Mouse (Mus musculus): ENCODE data around the gene Tab1. TPM values are rescaled to one million over a fixed set of nuclear protein-coding genes. Genes with fewer than 3 reads are reported as not detected.

The Tab1 gene
- total RNA-seq (2021) = 10 to 100 TPM; 29.7 to 31.4 TPM
- long read RNA-seq, experiment 1, transcript Tab1-201 (11 exons, 2,964 nt) = major isoform, 46 of 63 reads
- long read RNA-seq, experiment 1, partial matches to known transcripts = 5 of 63 reads
- long read RNA-seq, experiment 1, other reads (novel, unspliced or antisense) = 12 of 63 reads
- long read RNA-seq, experiment 2, transcript Tab1-201 (11 exons, 2,964 nt) = major isoform, 35 of 53 reads
- long read RNA-seq, experiment 2, partial matches to known transcripts = 9 of 53 reads
- long read RNA-seq, experiment 2, other reads (novel, unspliced or antisense) = 9 of 53 reads

- DNase-seq (ENCODE audit: low spot score in 2 of 2) = peak; percentile 92 to 96
These were observed at the start of gene Tab1 for GRCm38 (mm10) chr15:80132993-80133586. Gene Tab1, plus strand, starts transcription at chr15:80133127.

GRCm38 (mm10) chr15:80083276-80083731 lies 49.6 kb upstream of the Tab1 start:
- peak; percentile 98 to 99 for DNase-seq (ENCODE audit: low spot score in 2 of 2)

- no peak for DNase-seq (ENCODE audit: low spot score in 2 of 2)
These were observed 49.2 kb upstream of the Tab1 start for GRCm38 (mm10) chr15:80083740-80084139.

DNA sequence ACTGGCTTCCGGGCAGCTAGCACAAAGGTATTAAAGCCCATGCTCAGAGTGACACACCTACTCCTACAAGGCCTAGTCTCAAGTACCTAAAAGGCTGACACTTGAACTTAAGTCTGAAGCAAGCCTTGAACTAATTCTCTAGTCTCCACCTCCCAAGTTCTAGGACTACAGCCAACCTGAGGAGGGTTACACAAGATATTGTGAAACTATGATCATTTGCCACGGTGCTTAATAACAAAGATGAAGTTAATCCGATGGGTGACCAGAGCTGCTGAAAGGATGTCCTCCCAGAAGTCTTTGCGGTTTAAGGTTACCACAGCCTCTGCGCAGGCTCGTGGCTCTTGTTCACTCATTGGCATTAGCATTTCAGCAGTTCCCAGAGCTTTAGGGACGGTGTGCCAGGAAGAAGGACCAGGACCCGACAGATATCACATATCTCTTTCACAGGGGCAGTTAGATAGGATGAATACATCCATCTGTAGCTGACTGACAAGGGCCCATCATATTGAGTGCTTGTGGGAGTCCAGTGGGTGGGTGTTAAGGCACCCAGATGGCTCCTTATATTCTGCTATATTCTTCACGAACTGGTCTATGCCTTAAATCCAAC lies 45.4 kb upstream of the Tab1 start:
- DNase-seq (ENCODE audit: low spot score in 2 of 2) = no peak

- DNase-seq (ENCODE audit: low spot score in 2 of 2) = peak; percentile 91 to 97
These were observed 44.3 kb upstream of the Tab1 start for GRCm38 (mm10) chr15:80088637-80089036.

DNA sequence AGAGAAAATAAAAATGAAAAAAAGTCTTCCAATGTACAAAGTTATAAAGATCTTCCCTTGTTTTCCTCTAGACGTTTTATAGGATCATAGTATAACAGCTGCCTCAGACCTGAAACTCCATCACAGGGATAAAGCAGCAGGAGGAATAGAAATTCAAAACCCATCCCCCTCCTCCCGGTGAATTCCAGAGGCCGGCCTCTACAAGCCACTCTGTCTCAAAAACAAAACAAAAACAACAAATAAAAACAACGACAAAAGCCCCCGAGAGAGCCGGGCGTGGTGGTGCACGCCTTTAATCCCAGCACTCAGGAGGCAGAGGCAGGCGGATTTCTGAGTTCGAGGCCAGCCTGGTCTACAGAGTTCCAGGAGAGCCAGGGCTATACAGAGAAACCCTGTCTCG lies 42.8 kb upstream of the Tab1 start:
- DNase-seq (ENCODE audit: low spot score in 2 of 2) = no peak

GRCm38 (mm10) chr15:80090741-80091120 lies 42.2 kb upstream of the Tab1 start:
- no peak for DNase-seq (ENCODE audit: low spot score in 2 of 2)

- peak; percentile 84 to 89 for DNase-seq (ENCODE audit: low spot score in 2 of 2)
These were observed 41.6 kb upstream of the Tab1 start, which contains the start of the genes Syngr1 and Rpl3 for GRCm38 (mm10) chr15:80091121-80091955. Gene Syngr1, plus strand, starts transcription at chr15:80091334. Gene Rpl3, minus strand, starts transcription at chr15:80091868.

DNA sequence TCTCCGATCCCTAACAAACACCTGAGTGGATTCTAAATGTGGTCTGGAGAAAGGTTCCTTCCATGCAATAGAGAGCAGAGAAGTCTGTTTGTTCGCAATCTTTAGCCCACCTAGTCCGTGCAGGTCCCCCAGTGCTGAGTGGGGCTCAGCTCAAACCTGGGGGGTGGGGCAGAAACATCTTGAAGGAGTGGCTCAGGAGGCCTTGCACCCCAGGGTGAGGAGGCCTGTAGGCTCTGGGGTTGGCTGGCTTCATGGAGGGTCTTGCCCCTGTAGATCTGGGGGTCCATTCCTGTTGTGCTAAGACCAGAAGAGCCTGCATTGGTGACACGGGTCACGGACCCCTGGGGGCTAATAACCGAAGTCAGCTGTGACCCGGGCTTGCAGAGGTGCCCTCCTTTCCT lies 40.9 kb upstream of the Tab1 start:
- no peak for DNase-seq (ENCODE audit: low spot score in 2 of 2)

GRCm38 (mm10) chr15:80092599-80092998 lies 40.3 kb upstream of the Tab1 start:
- no peak for DNase-seq (ENCODE audit: low spot score in 2 of 2)

GRCm38 (mm10) chr15:80094201-80094600 lies 38.7 kb upstream of the Tab1 start:
- DNase-seq (ENCODE audit: low spot score in 2 of 2) = peak in 1 of 2 experiments; percentile 46

DNA sequence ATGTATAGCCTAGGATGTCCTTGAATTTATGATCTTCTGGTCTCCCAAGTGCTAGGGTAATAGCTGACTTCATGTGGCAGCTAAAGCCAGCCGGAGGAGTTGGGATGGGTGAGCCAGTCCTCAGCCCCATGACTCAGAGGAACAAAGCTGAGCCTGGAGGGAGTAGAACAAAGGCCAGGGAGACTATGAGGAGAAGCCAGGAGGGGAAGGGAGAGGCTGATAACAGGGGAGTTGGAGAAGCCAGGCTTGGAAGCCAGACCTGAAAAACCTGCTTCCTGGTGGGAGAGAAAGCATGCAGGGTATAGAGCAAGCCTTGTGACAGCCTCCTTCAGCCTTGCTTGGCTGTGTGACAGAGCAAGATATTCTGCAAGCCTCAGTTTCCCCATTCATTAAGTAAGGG lies 37.3 kb upstream of the Tab1 start:
- DNase-seq (ENCODE audit: low spot score in 2 of 2) = no peak

DNA sequence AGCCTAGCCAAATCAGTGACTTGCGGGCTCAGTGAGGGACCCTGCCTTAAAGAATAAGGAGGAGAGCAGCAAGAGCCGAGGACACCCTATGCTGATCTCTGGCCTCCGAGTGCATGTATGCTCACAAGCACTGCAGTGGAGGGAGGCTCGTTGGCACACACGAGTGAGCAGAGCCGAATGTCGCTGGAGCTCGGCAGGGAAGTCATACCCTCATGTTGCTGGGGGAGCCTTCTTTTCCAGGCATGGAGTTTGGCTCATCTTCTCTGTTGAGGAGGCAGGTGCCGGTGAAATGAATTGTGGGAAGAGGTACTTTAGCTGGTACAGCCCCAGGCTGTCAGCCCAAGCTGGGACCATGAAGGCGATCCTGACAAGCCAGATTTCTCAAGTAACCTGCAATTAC lies 36.5 kb upstream of the Tab1 start:
- DNase-seq (ENCODE audit: low spot score in 2 of 2) = no peak

DNA sequence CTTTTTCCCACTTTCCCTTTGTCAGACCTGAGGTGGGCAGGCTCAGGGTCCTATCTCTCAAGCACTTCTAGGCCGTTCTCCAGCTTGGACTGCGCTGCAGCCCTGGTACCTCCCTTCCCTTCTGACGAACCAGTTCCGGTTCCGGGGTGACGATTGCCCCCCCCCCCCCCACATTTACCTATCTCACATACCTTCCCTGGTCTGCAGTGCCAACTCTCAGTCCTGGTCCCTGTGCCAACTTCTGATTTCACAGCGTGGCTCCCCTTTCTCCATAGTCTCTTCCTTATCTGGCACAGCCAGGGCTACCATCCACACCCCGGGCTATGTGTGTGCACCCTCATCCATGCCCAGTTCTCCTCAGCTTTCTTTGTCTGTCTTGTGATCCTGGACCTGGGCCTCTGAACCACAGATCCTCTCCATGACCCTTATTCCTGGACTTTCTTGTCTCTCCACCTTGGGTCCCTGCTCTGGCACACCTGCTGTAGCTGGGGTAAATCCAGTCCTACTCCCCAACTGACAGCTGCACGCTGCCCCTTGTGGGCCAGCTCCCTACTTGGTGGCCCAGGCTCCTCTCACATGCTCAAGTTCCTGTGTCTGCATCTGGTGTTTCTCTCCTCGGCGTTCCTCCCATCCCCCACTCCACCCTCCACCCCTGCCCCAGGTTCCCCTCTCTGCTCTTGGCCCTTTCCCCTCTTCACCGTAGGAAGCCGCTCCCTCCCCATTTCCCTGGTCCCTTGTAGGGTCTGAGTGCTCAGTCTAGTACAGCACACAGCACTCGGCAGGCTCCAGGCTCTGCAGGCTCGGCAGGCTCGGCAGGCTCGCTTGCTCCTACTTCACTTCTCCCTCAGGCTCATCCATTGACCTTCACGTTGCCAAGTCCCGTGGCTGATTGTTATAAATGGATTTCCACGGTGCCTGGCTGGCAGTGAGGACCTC lies 35.7 kb upstream of the Tab1 start:
- no peak for DNase-seq (ENCODE audit: low spot score in 2 of 2)

DNA sequence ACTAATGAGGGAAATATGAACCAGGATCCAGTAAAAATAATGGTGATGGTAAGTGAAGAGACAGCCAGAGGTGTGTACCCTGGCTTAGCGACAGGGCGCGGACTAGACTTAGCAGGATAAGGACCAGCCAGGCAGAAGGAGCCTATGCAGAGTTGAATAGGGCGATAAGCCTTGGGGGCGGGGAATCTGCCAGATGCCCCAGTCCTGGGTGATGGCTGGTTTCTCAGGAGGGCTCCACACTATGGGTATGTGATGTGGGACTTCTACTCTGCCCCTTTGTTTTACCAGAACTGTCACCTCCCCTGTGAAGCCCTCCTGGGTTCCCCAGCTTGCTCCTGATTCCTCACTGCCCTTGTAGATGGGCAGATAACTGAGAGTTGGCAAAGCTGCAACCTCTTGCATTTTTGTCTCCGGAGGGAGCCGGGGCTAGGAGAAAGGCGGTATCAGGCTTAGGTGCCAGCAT lies 34.9 kb upstream of the Tab1 start:
- no peak for DNase-seq (ENCODE audit: low spot score in 2 of 2)

- no peak for DNase-seq (ENCODE audit: low spot score in 2 of 2)
These were observed 34.1 kb upstream of the Tab1 start for GRCm38 (mm10) chr15:80098809-80099208.

DNA sequence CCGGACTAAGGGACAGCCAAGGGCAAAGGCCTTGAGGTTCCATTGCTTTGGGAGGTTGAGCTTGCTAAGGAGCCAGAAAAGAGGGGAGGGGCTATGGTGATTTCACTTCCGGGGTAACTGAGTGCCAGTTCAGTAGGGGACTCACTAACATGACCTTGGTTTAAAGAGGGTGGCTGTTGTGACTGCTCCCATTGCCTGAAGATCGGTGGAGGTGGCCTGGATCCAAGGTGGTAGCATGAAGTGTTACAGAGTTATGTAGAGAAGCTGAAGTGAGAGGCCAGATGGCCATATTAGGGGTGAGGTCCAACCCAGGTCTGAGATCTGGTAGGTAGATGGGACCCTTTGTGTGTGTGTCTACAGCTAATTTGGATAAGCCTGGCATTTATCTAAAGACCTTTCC lies 33.5 kb upstream of the Tab1 start:
- no peak for DNase-seq (ENCODE audit: low spot score in 2 of 2)

DNA sequence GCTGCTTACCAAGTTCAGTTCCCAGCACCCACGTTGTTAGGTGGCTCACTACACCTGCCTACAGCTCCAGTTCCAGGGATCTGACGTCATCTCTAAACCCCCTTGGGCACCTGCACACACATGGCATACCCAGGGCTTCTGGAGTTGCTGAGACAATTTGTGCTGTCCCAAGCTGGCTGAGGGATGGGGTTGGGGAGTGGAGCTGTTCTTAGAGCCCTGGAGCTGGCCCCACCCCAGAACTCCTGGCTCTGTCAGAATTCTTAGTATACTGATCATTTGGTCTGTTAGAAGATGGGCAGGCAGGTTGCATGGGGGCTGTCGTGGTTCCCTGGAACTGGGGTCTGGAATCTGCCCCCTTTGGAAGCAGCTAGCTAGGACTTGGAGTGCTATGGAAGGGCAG lies 32.7 kb upstream of the Tab1 start:
- no peak for DNase-seq (ENCODE audit: low spot score in 2 of 2)

DNA sequence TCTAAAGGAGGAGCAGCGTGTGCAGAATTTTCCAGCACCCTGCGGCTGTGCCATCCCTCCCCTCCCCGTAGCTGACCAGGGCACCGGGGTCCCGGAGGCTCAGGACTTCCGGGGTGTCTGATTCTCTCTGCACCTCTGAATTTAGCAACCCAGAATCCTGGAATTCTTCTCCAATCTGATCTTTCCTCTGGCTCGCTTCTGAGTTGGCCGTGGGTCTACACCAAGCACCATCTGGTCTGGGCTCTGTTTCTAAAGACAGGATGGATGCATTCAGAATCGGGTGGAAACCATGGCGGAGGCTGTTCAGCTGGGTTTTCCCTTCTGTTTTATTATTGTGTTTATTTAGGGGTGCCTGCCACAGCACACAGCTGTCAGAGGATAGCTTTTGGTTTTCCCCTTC lies 32.1 kb upstream of the Tab1 start:
- DNase-seq (ENCODE audit: low spot score in 2 of 2) = peak; percentile 59 to 86

DNA sequence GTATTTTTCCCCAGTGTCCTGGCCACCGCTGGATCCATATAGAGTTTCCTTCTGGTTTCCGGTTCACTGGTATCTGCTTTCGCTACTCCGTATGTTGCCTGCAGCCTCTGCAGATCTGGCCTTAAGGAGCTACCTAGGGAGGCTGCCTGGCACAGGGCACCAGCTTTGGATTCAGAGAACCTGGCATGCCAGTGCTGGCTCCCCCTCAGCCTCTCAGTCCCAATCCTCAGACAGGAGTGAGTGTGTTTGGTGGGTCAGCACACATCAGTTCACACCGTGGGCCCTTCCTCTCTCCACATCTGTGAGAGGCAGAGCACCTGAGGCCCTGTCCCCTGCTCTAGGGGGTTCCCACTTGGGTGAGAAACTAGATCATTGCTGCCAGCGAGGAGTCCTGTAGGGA lies 31.4 kb upstream of the Tab1 start:
- no peak for DNase-seq (ENCODE audit: low spot score in 2 of 2)
